Mouse (Mus musculus): ENCODE measurements around the gene Nsg1. TPM values are rescaled to one million over a fixed set of nuclear protein-coding genes. Genes with fewer than 3 reads are reported as not detected.

Nsg1 gene
- polyA plus RNA-seq (2015; fragmentation: Nextera tagmentation; extraction: Ambion mirVana), result 12.4 and 15.7 TPM in 2 replicates

DNA sequence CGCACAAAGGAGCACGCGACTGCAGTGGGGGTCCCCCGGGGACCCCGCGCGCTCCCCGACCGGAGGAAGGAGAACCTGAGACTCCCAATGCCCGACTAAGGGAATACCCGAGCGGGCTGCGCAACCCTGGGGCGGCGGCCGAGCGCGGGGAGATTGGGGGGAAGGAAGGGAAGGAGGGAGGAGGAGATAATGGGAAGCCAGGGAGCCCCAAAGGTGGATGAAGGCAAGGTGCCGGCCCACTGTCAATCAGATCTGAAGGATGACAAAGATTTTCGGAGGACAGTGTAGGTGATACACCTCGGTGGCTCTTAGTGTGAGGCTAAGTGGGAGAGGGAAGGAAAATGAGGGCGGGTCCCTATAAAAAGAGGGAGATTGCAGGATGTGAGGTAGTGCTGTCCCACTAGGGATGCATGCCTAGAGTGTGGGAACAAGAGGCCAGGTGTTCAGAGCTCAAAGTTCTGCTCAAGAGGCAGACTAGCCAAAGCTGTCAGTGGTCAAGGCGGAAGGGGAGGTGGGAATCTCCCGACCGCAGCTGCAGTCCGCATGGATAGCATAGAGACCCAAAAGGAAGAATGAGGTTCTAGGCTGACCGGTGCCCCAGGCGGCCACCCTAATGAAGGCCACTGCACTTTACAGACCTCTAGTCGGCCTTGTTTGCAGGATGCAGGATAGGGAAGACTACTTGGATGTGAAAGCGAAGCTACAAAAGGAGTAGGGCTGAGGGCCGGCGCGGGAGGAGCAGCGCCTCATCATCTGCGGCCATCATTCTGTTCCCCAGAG lies at the start of gene Nsg1:
Gene Nsg1, minus strand, starts transcription at position 274 of the 780 bp plus-strand sequence.

Other genes with a start within 250 kb of the Nsg1 start
- 18.6 and 23.2 TPM in 2 replicates for gene Stx18, start 121.2 kb downstream of the Nsg1 start, polyA plus RNA-seq (2015; fragmentation: Nextera tagmentation; extraction: Ambion mirVana)
- 3.4 and 4.7 TPM in 2 replicates for gene Zbtb49, start 60.5 kb upstream of the Nsg1 start, polyA plus RNA-seq (2015; fragmentation: Nextera tagmentation; extraction: Ambion mirVana)
- gene Lyar, start 60.6 kb upstream of the Nsg1 start, polyA plus RNA-seq (2015; fragmentation: Nextera tagmentation; extraction: Ambion mirVana), result 35.1 and 42.6 TPM in 2 replicates
- gene Tmem128, start 100.3 kb upstream of the Nsg1 start, polyA plus RNA-seq (2015; fragmentation: Nextera tagmentation; extraction: Ambion mirVana), result 41.8 and 44.5 TPM in 2 replicates
- not detected in 2 replicates for gene Otop1, start 116.1 kb upstream of the Nsg1 start, polyA plus RNA-seq (2015; fragmentation: Nextera tagmentation; extraction: Ambion mirVana)
- gene Drd5, start 159.5 kb upstream of the Nsg1 start, polyA plus RNA-seq (2015; fragmentation: Nextera tagmentation; extraction: Ambion mirVana), result not detected in 2 replicates

Data from skeletal muscle tissue, postnatal 0 days (tissue).